Mouse (Mus musculus): ENCODE data around the gene Pef1.

- no peak for TF ChIP-seq CTCF (IDR thresholded peaks at IDR 0.05; ENCODE audit: borderline replicate concordance, extremely low read depth, insufficient read depth, insufficient read length)
- TF ChIP-seq POLR2A (IDR thresholded peaks at IDR 0.05; ENCODE audit: borderline replicate concordance, extremely low read depth, insufficient read depth, insufficient read length, poor library complexity, severe bottlenecking): no peak
Observed at GRCm38 (mm10) chr4:130148405-130148804, 46.0 kb downstream of the Pef1 start.

Data from brain, embryonic 14.5 days (tissue).